Mouse (Mus musculus) kidney, adult 2 months (tissue): ENCODE data around the gene Trabd2b. TPM values are rescaled to one million over a fixed set of nuclear protein-coding genes. Genes with fewer than 3 reads are reported as not detected.

ENCODE experiments used
- DNase-seq: peaks from one replicate; pipeline ENCODE4 v3.0.0; 2021
- H3K27ac ChIP-seq: fragments of 200-500 bp; 2 replicates; pipeline ENCODE4 v1.5.1; 2012; ENCODE audit warnings: low read depth, low read length, control low read depth, inconsistent platforms; ENCODE audit not compliant: insufficient read depth
- H3K27me3 ChIP-seq: fragments of 200-500 bp; replicated peaks from 2 replicates; pipeline ENCODE4 v1.6.1; 2012; ENCODE audit warnings: mild to moderate bottlenecking, moderate library complexity, low read length, inconsistent platforms; ENCODE audit not compliant: control insufficient read depth, insufficient read depth
- H3K36me3 ChIP-seq: fragments of 200-500 bp; 2 replicates; pipeline ENCODE4 v1.6.1; 2012; ENCODE audit warnings: mild to moderate bottlenecking, moderate library complexity, low read length, inconsistent platforms; ENCODE audit not compliant: control insufficient read depth, insufficient read depth
- H3K4me1 ChIP-seq: fragments of 200-500 bp; 2 replicates; pipeline ENCODE4 v1.6.1; 2011; ENCODE audit warnings: low read length; ENCODE audit not compliant: control insufficient read depth, insufficient read depth
- H3K4me3 ChIP-seq: fragments of 200-500 bp; 2 replicates; pipeline ENCODE4 v1.5.1; 2011; ENCODE audit warnings: mild to moderate bottlenecking, low read depth, low read length, control low read depth; ENCODE audit not compliant: insufficient read depth
- CTCF ChIP-seq: fragments of 200-500 bp; conservative IDR thresholded peaks from 2 replicates; pipeline ENCODE4 v1.5.1; 2011; ENCODE audit warnings: low read depth, mild to moderate bottlenecking, control low read depth, low read length, moderate library complexity, mixed read lengths; ENCODE audit not compliant: insufficient read depth, insufficient read length
- POLR2A ChIP-seq: fragments of 200-500 bp; IDR thresholded peaks from one replicate; pipeline ENCODE4 v1.6.1; 2011; ENCODE audit warnings: low read depth, low read length, control low read depth
- WGBS: fragments of 180-500 bp; shearing (Covaris S2); methylation state at CpG from one replicate; pipeline ENCODE4 v1.1.7; 2018; 5-methylcytosine and 5-hydroxymethylcytosine counted together
- polyA plus RNA-seq: library from polyadenylated mRNA; depleted of rRNA; stranded (reverse); fragments of >200 nt; gene quantifications from 2 replicates; pipeline ENCODE4 v1.2.3, GENCODE M21; 2012; rRNA removed

Trabd2b gene
- polyA plus RNA-seq: 31.5 and 32.2 TPM in 2 replicates

- Histone ChIP-seq H3K27me3 (no peaks in the 10 kb centered on the region), H3K4me3 (peak within 1 kb of the TSS; percentile 71), H3K27ac (peak within 1 kb of the TSS; percentile 91), H3K36me3 (no peaks in the 10 kb centered on the region; the same call in 1 of the 2 replicates), H3K4me1 (peaks cover 39% of the 10 kb centered on the region)
- 3% methylated on average over 61 of the region's 61 CpGs for WGBS
- DNase-seq: peak; percentile 49
- TF ChIP-seq POLR2A: no peak
- TF ChIP-seq CTCF: no peak
These were observed at the start of gene Trabd2b for GRCm38 (mm10) chr4:114406355-114407101. Gene Trabd2b, plus strand, starts transcription at chr4:114406724.

GRCm38 (mm10) chr4:114357420-114357819 is 49.1 kb upstream of the Trabd2b start:
- DNase-seq: no peak
- no peak for TF ChIP-seq CTCF
- no peak for TF ChIP-seq POLR2A
- Histone ChIP-seq H3K27me3 (no peaks in the 10 kb centered on the region), H3K4me3 (no peak overlapping the region), H3K4me1 (no peaks in the 10 kb centered on the region), H3K36me3 (no peaks in the 10 kb centered on the region), H3K27ac (no peak overlapping the region)
- WGBS: 76% methylated on average over 4 of the region's 4 CpGs

- no peak for DNase-seq
- H3K36me3 ChIP-seq: no peaks in the 10 kb centered on the region
- no peaks in the 10 kb centered on the region for H3K4me1 ChIP-seq
- TF ChIP-seq POLR2A (no peak), CTCF (no peak)
- 88% methylated on average over 2 of the region's 2 CpGs for WGBS
- H3K27me3 ChIP-seq: no peaks in the 10 kb centered on the region
- no peak overlapping the region for H3K4me3 ChIP-seq
- H3K27ac ChIP-seq: no peak overlapping the region
These were observed 47.6 kb upstream of the Trabd2b start for GRCm38 (mm10) chr4:114358874-114359273.

- no peak overlapping the region for H3K4me3 ChIP-seq
- TF ChIP-seq CTCF (no peak), POLR2A (no peak)
- no peak overlapping the region for H3K27ac ChIP-seq
- 100% methylated on average over 1 of the region's 1 CpGs for WGBS
- H3K36me3 ChIP-seq: no peaks in the 10 kb centered on the region
- DNase-seq: no peak
- H3K4me1 ChIP-seq: no peaks in the 10 kb centered on the region
- H3K27me3 ChIP-seq: no peaks in the 10 kb centered on the region
These were observed 46.7 kb upstream of the Trabd2b start for GRCm38 (mm10) chr4:114359818-114360217.

GRCm38 (mm10) chr4:114361336-114361735 is 45.2 kb upstream of the Trabd2b start:
- no peaks in the 10 kb centered on the region for H3K27me3 ChIP-seq

GRCm38 (mm10) chr4:114365000-114365399 is 41.5 kb upstream of the Trabd2b start:
- no peak overlapping the region for H3K27ac ChIP-seq
- H3K36me3 ChIP-seq: no peaks in the 10 kb centered on the region
- H3K4me1 ChIP-seq: no peaks in the 10 kb centered on the region
- 66% methylated on average over 4 of the region's 4 CpGs for WGBS
- TF ChIP-seq POLR2A: no peak
- no peak for TF ChIP-seq CTCF
- H3K27me3 ChIP-seq: no peaks in the 10 kb centered on the region
- H3K4me3 ChIP-seq: no peak overlapping the region
- DNase-seq: peak; percentile 24

More at GRCm38 (mm10) chr4:114361336-114361735, 45.2 kb upstream of the Trabd2b start:
- no peak overlapping the region for H3K27ac ChIP-seq
- DNase-seq: no peak
- TF ChIP-seq CTCF: no peak
- no peak for TF ChIP-seq POLR2A
- no peaks in the 10 kb centered on the region for H3K36me3 ChIP-seq
- WGBS: 95% methylated on average over 2 of the region's 2 CpGs
- no peak overlapping the region for H3K4me3 ChIP-seq
- H3K4me1 ChIP-seq: no peaks in the 10 kb centered on the region

- no peak overlapping the region for H3K27ac ChIP-seq
- no peak for TF ChIP-seq CTCF
- no peak for TF ChIP-seq POLR2A
- DNase-seq: no peak
- H3K27me3 ChIP-seq: no peaks in the 10 kb centered on the region
- no peaks in the 10 kb centered on the region; the same call in 1 of the 2 replicates for H3K4me1 ChIP-seq
- H3K36me3 ChIP-seq: no peaks in the 10 kb centered on the region
- H3K4me3 ChIP-seq: no peak overlapping the region
These were observed 40.9 kb upstream of the Trabd2b start for GRCm38 (mm10) chr4:114365595-114365994.

- H3K4me3 ChIP-seq: no peak overlapping the region
- no peaks in the 10 kb centered on the region for H3K27me3 ChIP-seq
- DNase-seq: no peak
- no peak for TF ChIP-seq CTCF
- no peak for TF ChIP-seq POLR2A
- no peaks in the 10 kb centered on the region; the same call in 1 of the 2 replicates for H3K4me1 ChIP-seq
- H3K27ac ChIP-seq: no peak overlapping the region
- 84% methylated on average over 2 of the region's 2 CpGs for WGBS
- H3K36me3 ChIP-seq: no peaks in the 10 kb centered on the region
These were observed 39.5 kb upstream of the Trabd2b start for GRCm38 (mm10) chr4:114367005-114367404.
